Mouse (Mus musculus): ENCODE measurements at regions not wholly inside any gene's neighbourhood (a gene's known extent, or its start where the extent isn't known, plus 50 kb on each side); places are given as distances from the start of the nearest gene placed in this dataset.
A peak's percentile ranks its signal among the peaks of the same experiment; 100 is the strongest.

GRCm38 (mm10) chr14:46671482-46672225, 88.7 kb upstream of the Cdkn3 start:
- Histone ChIP-seq H3K27me3 (ENCODE audit: insufficient read depth, low read length) (no peaks in the 10 kb centered on the region), H3K9me3 (replicated peaks; ENCODE audit: low read length) (no peaks in the 10 kb centered on the region), H3K36me3 (ENCODE audit: insufficient read depth, low read length) (no peaks in the 10 kb centered on the region), H3K4me1 (replicated peaks; ENCODE audit: insufficient read depth, low read length) (no peaks in the 10 kb centered on the region), H3K27ac (no peak overlapping the region), H3K4me2 (ENCODE audit: low read length) (no peak overlapping the region), H3K4me3 (replicated peaks; ENCODE audit: low read depth, low read length) (no peak overlapping the region), H3K9ac (ENCODE audit: low read depth, low read length) (no peak overlapping the region)
- no peak for TF ChIP-seq CTCF (IDR thresholded peaks at IDR 0.05; ENCODE audit: low read depth)
- WGBS: 88% methylated on average over 9 of the region's 9 CpGs
- DNase-seq (ENCODE audit: low spot score) (no peak), ATAC-seq (replicated peaks; ENCODE audit: low FRiP score, low read depth) (no peak)

DNA sequence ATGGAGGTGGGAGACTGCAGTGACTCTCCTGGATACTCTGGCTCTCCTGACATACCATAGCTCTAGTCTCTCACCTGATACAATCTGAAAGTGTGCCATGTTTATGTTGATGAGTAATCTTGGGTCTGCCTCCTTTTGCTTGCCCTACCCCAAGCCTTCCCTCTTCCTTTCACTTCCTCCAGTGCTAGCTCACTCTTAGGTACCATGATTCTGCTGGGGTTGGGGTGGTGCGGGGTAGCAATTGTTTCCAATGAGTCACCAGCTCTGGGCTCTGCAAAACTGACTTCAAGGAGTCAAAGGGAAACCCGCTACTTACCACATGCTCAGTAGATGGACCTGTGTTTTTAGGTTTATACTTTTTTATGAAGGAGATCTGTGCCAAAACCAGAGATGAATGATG, 89.3 kb upstream of the Cdkn3 start:
- no peaks in the 10 kb centered on the region for H3K9me3 ChIP-seq (replicated peaks; ENCODE audit: low read length)
- WGBS: 93% methylated on average over 2 of the region's 2 CpGs

GRCm38 (mm10) chr14:46670221-46671046, 89.9 kb upstream of the Cdkn3 start:
- no peak for TF ChIP-seq CTCF (IDR thresholded peaks at IDR 0.05; ENCODE audit: low read depth)
- Histone ChIP-seq H3K27ac (no peak overlapping the region), H3K36me3 (ENCODE audit: insufficient read depth, low read length) (no peaks in the 10 kb centered on the region), H3K9me3 (replicated peaks; ENCODE audit: low read length) (no peaks in the 10 kb centered on the region), H3K9ac (ENCODE audit: low read depth, low read length) (no peak overlapping the region), H3K27me3 (ENCODE audit: insufficient read depth, low read length) (no peaks in the 10 kb centered on the region), H3K4me3 (replicated peaks; ENCODE audit: low read depth, low read length) (no peak overlapping the region), H3K4me2 (ENCODE audit: low read length) (no peak overlapping the region), H3K4me1 (replicated peaks; ENCODE audit: insufficient read depth, low read length) (no peaks in the 10 kb centered on the region)
- peak; percentile 57 for DNase-seq (ENCODE audit: low spot score)
- ATAC-seq (replicated peaks; ENCODE audit: low FRiP score, low read depth): no peak
- 29% methylated on average over 20 of the region's 20 CpGs for WGBS

More for the DNA sequence above, 89.3 kb upstream of the Cdkn3 start:
- Histone ChIP-seq H3K4me1 (replicated peaks; ENCODE audit: insufficient read depth, low read length) (no peaks in the 10 kb centered on the region), H3K4me3 (replicated peaks; ENCODE audit: low read depth, low read length) (no peak overlapping the region), H3K27ac (no peak overlapping the region), H3K27me3 (ENCODE audit: insufficient read depth, low read length) (no peaks in the 10 kb centered on the region), H3K4me2 (ENCODE audit: low read length) (no peak overlapping the region), H3K36me3 (ENCODE audit: insufficient read depth, low read length) (no peaks in the 10 kb centered on the region), H3K9ac (ENCODE audit: low read depth, low read length) (no peak overlapping the region)
- ATAC-seq (replicated peaks; ENCODE audit: low FRiP score, low read depth) (no peak), DNase-seq (ENCODE audit: low spot score) (no peak)
- TF ChIP-seq CTCF (IDR thresholded peaks at IDR 0.05; ENCODE audit: low read depth): no peak

DNA sequence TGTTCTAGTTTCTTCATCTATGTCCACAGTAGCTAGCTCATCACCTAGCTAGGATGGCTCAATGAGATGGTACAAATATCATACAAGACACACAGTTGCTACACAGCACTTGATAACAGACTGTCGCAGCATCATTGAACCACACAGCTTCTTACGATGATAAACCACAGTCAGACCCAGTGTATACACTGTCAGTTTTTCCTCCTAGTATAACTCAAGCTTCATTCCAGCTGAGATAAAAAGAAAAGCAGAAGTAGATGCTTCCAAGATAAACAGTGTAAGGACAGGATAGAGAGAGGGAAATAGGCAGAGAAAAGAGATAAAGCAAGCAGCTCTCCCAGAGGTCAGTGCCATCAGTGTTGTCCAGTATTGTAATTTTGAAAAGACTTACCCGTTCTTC, 92.1 kb upstream of the Cdkn3 start:
- H3K4me2 ChIP-seq (ENCODE audit: low read length): no peak overlapping the region
- H3K4me3 ChIP-seq (replicated peaks; ENCODE audit: low read depth, low read length): no peak overlapping the region
- H3K9me3 ChIP-seq (replicated peaks; ENCODE audit: low read length): no peaks in the 10 kb centered on the region
- H3K9ac ChIP-seq (ENCODE audit: low read depth, low read length): no peak overlapping the region
- TF ChIP-seq CTCF (IDR thresholded peaks at IDR 0.05; ENCODE audit: low read depth): no peak
- H3K4me1 ChIP-seq (replicated peaks; ENCODE audit: insufficient read depth, low read length): no peaks in the 10 kb centered on the region
- H3K27ac ChIP-seq: no peak overlapping the region
- ATAC-seq (replicated peaks; ENCODE audit: low FRiP score, low read depth) (no peak), DNase-seq (ENCODE audit: low spot score) (no peak)
- no peaks in the 10 kb centered on the region for H3K36me3 ChIP-seq (ENCODE audit: insufficient read depth, low read length)
- no peaks in the 10 kb centered on the region for H3K27me3 ChIP-seq (ENCODE audit: insufficient read depth, low read length)
- whole genome bisulfite sequencing: 92% methylated on average over 3 of the region's 3 CpGs

DNA sequence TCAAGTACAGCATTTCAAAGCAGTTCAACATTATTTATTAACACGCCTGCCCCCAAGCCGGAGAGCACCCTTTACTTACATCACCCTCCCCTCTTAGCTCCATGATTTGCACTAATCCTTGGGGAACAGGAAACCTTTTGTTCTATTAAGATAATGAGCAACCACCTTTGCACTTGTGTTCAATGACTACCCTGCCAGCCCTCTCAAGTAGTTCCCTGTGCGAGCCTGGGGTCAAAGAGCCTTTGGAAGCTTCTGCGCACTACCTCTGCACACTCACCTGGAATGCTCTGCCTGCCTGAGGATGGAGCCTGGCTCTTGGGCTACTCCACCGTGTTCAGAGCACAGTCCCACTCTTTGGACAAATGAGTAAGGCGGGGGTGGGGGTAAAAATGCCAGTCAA, 96.0 kb upstream of the Cdkn3 start:
- WGBS: 53% methylated on average over 6 of the region's 6 CpGs
- no peak for DNase-seq (ENCODE audit: low spot score)
- Histone ChIP-seq H3K27me3 (ENCODE audit: insufficient read depth, low read length) (no peaks in the 10 kb centered on the region), H3K36me3 (ENCODE audit: insufficient read depth, low read length) (no peaks in the 10 kb centered on the region), H3K9me3 (replicated peaks; ENCODE audit: low read length) (no peaks in the 10 kb centered on the region), H3K27ac (no peak overlapping the region), H3K9ac (ENCODE audit: low read depth, low read length) (no peak overlapping the region), H3K4me1 (replicated peaks; ENCODE audit: insufficient read depth, low read length) (peaks cover 9% of the 10 kb centered on the region), H3K4me2 (ENCODE audit: low read length) (no peak overlapping the region), H3K4me3 (replicated peaks; ENCODE audit: low read depth, low read length) (no peak overlapping the region)
- no peak for TF ChIP-seq CTCF (IDR thresholded peaks at IDR 0.05; ENCODE audit: low read depth)
- no peak for ATAC-seq (replicated peaks; ENCODE audit: low FRiP score, low read depth)

DNA sequence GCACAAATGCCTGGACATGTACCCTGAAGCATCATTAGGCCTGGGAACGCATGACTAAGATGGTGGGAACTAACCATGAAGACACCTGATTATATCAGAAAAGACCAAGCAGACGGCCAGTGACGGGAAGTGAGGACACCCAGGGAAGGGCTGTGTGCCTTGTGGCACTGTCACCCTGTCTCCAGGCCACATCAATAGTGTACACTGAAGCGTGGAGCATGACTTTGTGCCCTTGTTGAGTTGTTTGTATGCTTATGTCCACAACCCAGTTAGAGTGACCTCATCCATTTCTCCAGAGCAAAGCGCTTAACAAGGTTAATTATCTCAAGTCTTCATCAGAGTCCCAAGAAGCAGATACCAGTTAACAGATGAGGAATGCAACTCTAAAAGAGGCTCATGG, 96.8 kb upstream of the Cdkn3 start:
- no peak overlapping the region for H3K9ac ChIP-seq (ENCODE audit: low read depth, low read length)
- no peak for ATAC-seq (replicated peaks; ENCODE audit: low FRiP score, low read depth)
- DNase-seq (ENCODE audit: low spot score): no peak
- no peaks in the 10 kb centered on the region for H3K36me3 ChIP-seq (ENCODE audit: insufficient read depth, low read length)
- H3K27ac ChIP-seq: no peak overlapping the region
- 83% methylated on average over 5 of the region's 5 CpGs for WGBS
- TF ChIP-seq CTCF (IDR thresholded peaks at IDR 0.05; ENCODE audit: low read depth): no peak
- H3K4me1 ChIP-seq (replicated peaks; ENCODE audit: insufficient read depth, low read length): peaks cover 9% of the 10 kb centered on the region
- no peak overlapping the region for H3K4me2 ChIP-seq (ENCODE audit: low read length)
- no peaks in the 10 kb centered on the region for H3K9me3 ChIP-seq (replicated peaks; ENCODE audit: low read length)
- H3K4me3 ChIP-seq (replicated peaks; ENCODE audit: low read depth, low read length): no peak overlapping the region
- no peaks in the 10 kb centered on the region for H3K27me3 ChIP-seq (ENCODE audit: insufficient read depth, low read length)
